Mouse (Mus musculus): ENCODE measurements around the gene Fbxo45. TPM values are rescaled to one million over a fixed set of nuclear protein-coding genes. Genes with fewer than 3 reads are reported as not detected.

Gene Fbxo45
- total and polyA plus RNA-seq, 3 experiments, result 21.4 to 24.4 (median 22.4) TPM

- H3K79me2 ChIP-seq (replicated peaks; ENCODE audit: control insufficient read depth, extremely low read depth, insufficient read depth, poor library complexity, severe bottlenecking), result peaks cover 3% of the 10 kb centered on the region; the same call in 1 of the 2 replicates
- no peak for TF ChIP-seq JUND (conservative IDR thresholded peaks at IDR 0.05; ENCODE audit: low read depth, low read length)
- no peak for TF ChIP-seq MAX (IDR thresholded peaks at IDR 0.05; ENCODE audit: low read length)
- no peak for TF ChIP-seq GABPA (IDR thresholded peaks at IDR 0.05; ENCODE audit: insufficient replicate concordance, low read depth, low read length)
- TF ChIP-seq NELFE (IDR thresholded peaks at IDR 0.05; ENCODE audit: low read depth, low read length), result no peak
- no peak for TF ChIP-seq EP300 (IDR thresholded peaks at IDR 0.05; ENCODE audit: low read length)
- H3K27me3 ChIP-seq (replicated peaks), result no peaks in the 10 kb centered on the region
- in situ Hi-C loops (cut with MboI; ENCODE audit: low pct_ligation_motif_present, low pct_unique_long_range_greater_than_20kb, low sequenced_read_pairs), result no loop called here
- no peak overlapping the region for H3K4me2 ChIP-seq (ENCODE audit: insufficient read depth, low read depth, poor library complexity, severe bottlenecking)
- no peak overlapping the region for H3K4me3 ChIP-seq (replicated peaks in 1 of 3; ENCODE audit: low read depth in 2 of 3, low read length in 2 of 3, poor library complexity in 1 of 3)
- no peak overlapping the region for H3K9ac ChIP-seq (ENCODE audit: insufficient read depth, low read depth)
- no peak for DNase-seq (ENCODE audit: extremely low read depth)
- no peak overlapping the region for H3K27ac ChIP-seq (ENCODE audit: insufficient read depth, low read depth)
- H3K36me3 ChIP-seq (replicated peaks in 1 of 2; ENCODE audit: control insufficient read depth in 1 of 2, insufficient read depth in 1 of 2, low read length in 1 of 2), result peaks cover 44 to 56% of the 10 kb centered on the region in 2 experiments
- dilution Hi-C loops (cut with MboI; ENCODE audit: extremely low pct_ligation_motif_present, extremely low pct_unique_long_range_greater_than_20kb, low sequenced_read_pairs), result no loop called here
- H3K4me1 ChIP-seq (ENCODE audit: control insufficient read depth in 1 of 2, insufficient read depth in 2 of 2), result no peaks in the 10 kb centered on the region
- peaks cover 7% of the 10 kb centered on the region for H3K9me3 ChIP-seq (replicated peaks; ENCODE audit: low read length)
These were observed 44.9 kb upstream of the Fbxo45 start for GRCm38 (mm10) chr16:32291821-32292220.

GRCm38 (mm10) chr16:32282608-32283007 is 35.6 kb upstream of the Fbxo45 start:
- Histone ChIP-seq H3K4me1 (ENCODE audit: control insufficient read depth in 1 of 2, insufficient read depth in 2 of 2) (peaks cover 2 to 23% of the 10 kb centered on the region in 2 experiments; a peak in 2 of 4 replicates), H3K4me3 (replicated peaks in 1 of 3; ENCODE audit: low read depth in 2 of 3, low read length in 2 of 3, poor library complexity in 1 of 3) (no peak overlapping the region), H3K27me3 (replicated peaks) (no peaks in the 10 kb centered on the region), H3K9me3 (replicated peaks; ENCODE audit: low read length) (peaks cover 13% of the 10 kb centered on the region), H3K9ac (ENCODE audit: insufficient read depth, low read depth) (no peak overlapping the region), H3K36me3 (replicated peaks in 1 of 2; ENCODE audit: control insufficient read depth in 1 of 2, insufficient read depth in 1 of 2, low read length in 1 of 2) (peaks cover 49 to 79% of the 10 kb centered on the region in 2 experiments), H3K4me2 (ENCODE audit: insufficient read depth, low read depth, poor library complexity, severe bottlenecking) (no peak overlapping the region), H3K79me2 (replicated peaks; ENCODE audit: control insufficient read depth, extremely low read depth, insufficient read depth, poor library complexity, severe bottlenecking) (peaks cover 69% of the 10 kb centered on the region), H3K27ac (ENCODE audit: insufficient read depth, low read depth) (no peak overlapping the region)
- dilution Hi-C loops (cut with MboI; ENCODE audit: extremely low pct_ligation_motif_present, extremely low pct_unique_long_range_greater_than_20kb, low sequenced_read_pairs), result no loop called here
- TF ChIP-seq CHD1 (IDR thresholded peaks at IDR 0.05; ENCODE audit: low read depth, low read length) (no peak), KAT2A (IDR thresholded peaks at IDR 0.05; ENCODE audit: insufficient replicate concordance, low read length) (no peak), CTCF (conservative IDR thresholded peaks at IDR 0.05 in 1 of 2, IDR thresholded peaks at IDR 0.05 in 1 of 2; ENCODE audit: low read depth in 2 of 2, low read length in 2 of 2) (no peak)
- DNase-seq (ENCODE audit: extremely low read depth), result no peak
- in situ Hi-C loops (cut with MboI; ENCODE audit: low pct_ligation_motif_present, low pct_unique_long_range_greater_than_20kb, low sequenced_read_pairs), result no loop called here

- Histone ChIP-seq H3K9ac (ENCODE audit: insufficient read depth, low read depth) (no peak overlapping the region), H3K27me3 (replicated peaks) (no peaks in the 10 kb centered on the region), H3K27ac (ENCODE audit: insufficient read depth, low read depth) (no peak overlapping the region), H3K4me2 (ENCODE audit: insufficient read depth, low read depth, poor library complexity, severe bottlenecking) (no peak overlapping the region), H3K36me3 (replicated peaks in 1 of 2; ENCODE audit: control insufficient read depth in 1 of 2, insufficient read depth in 1 of 2, low read length in 1 of 2) (peaks cover 33 to 56% of the 10 kb centered on the region in 2 experiments), H3K79me2 (replicated peaks; ENCODE audit: control insufficient read depth, extremely low read depth, insufficient read depth, poor library complexity, severe bottlenecking) (peaks cover 66% of the 10 kb centered on the region), H3K4me3 (replicated peaks in 1 of 3; ENCODE audit: low read depth in 2 of 3, low read length in 2 of 3, poor library complexity in 1 of 3) (peak overlapping the region in 1 of 3 experiments; percentile 30), H3K9me3 (replicated peaks; ENCODE audit: low read length) (peaks cover 13% of the 10 kb centered on the region), H3K4me1 (ENCODE audit: control insufficient read depth in 1 of 2, insufficient read depth in 2 of 2) (peaks cover 11 to 41% of the 10 kb centered on the region in 2 experiments)
- dilution Hi-C loops (cut with MboI; ENCODE audit: extremely low pct_ligation_motif_present, extremely low pct_unique_long_range_greater_than_20kb, low sequenced_read_pairs) (no loop called here), in situ Hi-C loops (cut with MboI; ENCODE audit: low pct_ligation_motif_present, low pct_unique_long_range_greater_than_20kb, low sequenced_read_pairs) (no loop called here)
- TF ChIP-seq ZKSCAN1 (IDR thresholded peaks at IDR 0.05; ENCODE audit: borderline replicate concordance, low read depth, low read length), result no peak
- TF ChIP-seq ZNF384 (IDR thresholded peaks at IDR 0.05; ENCODE audit: low read depth, low read length), result no peak
- TF ChIP-seq KAT2A (IDR thresholded peaks at IDR 0.05; ENCODE audit: insufficient replicate concordance, low read length), result no peak
- no peak for TF ChIP-seq TBP (conservative IDR thresholded peaks at IDR 0.05; ENCODE audit: low read depth, low read length)
- TF ChIP-seq GABPA (IDR thresholded peaks at IDR 0.05; ENCODE audit: insufficient replicate concordance, low read depth, low read length), result no peak
- TF ChIP-seq SIN3A (IDR thresholded peaks at IDR 0.05; ENCODE audit: low read length), result no peak
- TF ChIP-seq USF1 (IDR thresholded peaks at IDR 0.05; ENCODE audit: low read depth, low read length), result no peak
- no peak for TF ChIP-seq ZC3H11A (IDR thresholded peaks at IDR 0.05; ENCODE audit: low read depth, low read length)
- TF ChIP-seq CHD1 (IDR thresholded peaks at IDR 0.05; ENCODE audit: low read depth, low read length), result no peak
- TF ChIP-seq MAZ (IDR thresholded peaks at IDR 0.05; ENCODE audit: low read depth, low read length), result no peak
- TF ChIP-seq MAFK (IDR thresholded peaks at IDR 0.05; ENCODE audit: insufficient replicate concordance, low read length), result no peak
- TF ChIP-seq ZMIZ1 (IDR thresholded peaks at IDR 0.05; ENCODE audit: low read depth, low read length), result no peak
- no peak for TF ChIP-seq CTCF (conservative IDR thresholded peaks at IDR 0.05 in 1 of 2, IDR thresholded peaks at IDR 0.05 in 1 of 2; ENCODE audit: low read depth in 2 of 2, low read length in 2 of 2)
- no peak for TF ChIP-seq RAD21 (IDR thresholded peaks at IDR 0.05; ENCODE audit: low read depth, low read length)
- no peak for DNase-seq (ENCODE audit: extremely low read depth)
These were observed 33.3 kb upstream of the Fbxo45 start for GRCm38 (mm10) chr16:32280211-32280610.
